Mouse (Mus musculus) CD8-positive naive resting alpha-beta T cell, adult 57 days (primary cell): Measurements from ENCODE around the gene Gpr55. TPM values are rescaled to one million over a fixed set of nuclear protein-coding genes. Genes with fewer than 3 reads are reported as not detected.

ENCODE experiments used
- total RNA-seq: library from RNA; stranded (reverse); gene quantifications from one replicate; pipeline ENCODE4 v1.2.4, GENCODE M21; 2023

Gpr55 gene
- 2.9 TPM for total RNA-seq

DNA sequence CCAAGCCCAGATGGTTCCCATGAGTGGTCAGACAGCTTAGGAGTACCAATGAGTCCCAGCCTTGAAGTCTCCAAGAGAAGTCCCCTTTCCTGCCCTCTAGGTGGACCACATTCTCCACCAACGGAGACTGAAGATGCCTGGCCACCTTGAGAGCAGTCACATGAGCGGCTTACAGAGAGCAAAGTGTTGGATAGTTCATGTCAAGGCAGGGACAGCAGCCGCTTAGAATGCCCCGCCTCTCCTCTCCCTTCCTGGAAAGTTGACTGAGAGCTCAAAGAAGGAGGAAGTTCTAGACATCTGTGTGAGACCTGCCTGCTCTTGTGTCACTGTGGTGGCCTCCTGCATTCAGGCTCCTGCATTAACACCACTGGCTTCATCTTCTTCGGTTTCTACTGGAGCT lies at the start of gene Gpr55:
Gene Gpr55 (minus strand): TSS at position 135 of the 400 bp plus-strand sequence.

DNA sequence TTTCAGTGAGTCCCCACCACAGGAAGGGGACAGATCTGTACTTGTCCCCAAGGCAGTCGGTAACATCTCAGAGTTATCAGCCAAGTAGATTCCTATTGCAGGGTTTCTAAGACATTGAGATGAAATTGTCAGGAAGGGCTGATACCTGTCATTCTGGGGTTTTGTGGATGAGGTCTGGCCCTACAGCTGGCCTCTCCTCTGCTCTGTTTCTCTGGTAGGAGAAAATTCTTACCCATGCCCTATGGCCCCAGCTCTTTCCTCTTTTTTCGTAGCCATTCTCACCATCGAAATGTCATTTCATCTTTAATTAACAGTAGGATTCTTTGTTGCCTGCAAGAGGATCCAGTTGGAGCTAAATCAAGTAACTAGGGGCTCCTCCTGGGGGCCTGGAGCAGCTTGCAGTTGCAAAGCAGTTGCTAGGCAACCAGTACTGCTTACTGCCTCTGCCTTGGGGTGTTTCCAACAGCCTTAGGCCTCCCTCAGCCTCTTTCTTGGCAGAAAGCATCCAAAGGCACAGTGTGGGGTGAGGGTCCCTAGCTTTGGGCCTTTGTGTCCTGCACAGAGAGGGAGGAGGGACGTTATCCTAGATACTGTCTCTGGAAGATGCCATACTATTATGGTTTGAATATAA lies 32.6 kb downstream of the Gpr55 start, which contains the start of gene 4933407L21Rik:
Gene 4933407L21Rik (plus strand): TSS at position 427 of the 631 bp plus-strand sequence.

DNA sequence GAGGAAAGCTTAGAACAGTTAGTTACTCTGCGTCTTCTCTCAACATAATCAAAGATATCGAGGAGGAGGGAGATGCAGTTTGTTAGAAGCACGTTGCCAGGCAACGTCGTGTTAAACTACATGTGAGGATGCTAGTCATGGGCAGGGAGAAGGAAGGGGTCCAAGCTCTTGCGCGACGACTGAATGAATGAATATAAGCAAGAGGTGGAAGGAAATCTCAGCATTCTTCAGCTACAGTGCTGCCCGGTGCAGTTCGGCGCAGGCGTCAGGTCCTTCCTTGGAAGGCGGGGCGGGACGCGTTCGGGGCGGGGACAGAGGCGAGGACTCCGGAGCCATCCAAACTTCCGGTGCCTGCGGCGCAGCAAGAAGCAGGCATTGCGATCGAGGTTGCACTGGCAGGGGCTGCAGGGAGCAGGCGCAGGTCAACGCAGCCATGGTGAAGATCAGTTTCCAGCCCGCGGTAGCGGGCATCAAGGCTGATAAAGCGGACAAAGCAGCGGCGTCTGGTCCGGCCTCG lies 66.5 kb downstream of the Gpr55 start, which contains the start of gene Itm2c:
Gene Itm2c (plus strand): TSS at position 51 of the 517 bp plus-strand sequence.

Other genes with a start within 250 kb of the Gpr55 start
- 27.8 TPM for gene A630001G21Rik, start 182.4 kb downstream of the Gpr55 start, total RNA-seq
- 126 TPM for gene Cab39, start 167.6 kb downstream of the Gpr55 start, total RNA-seq
- gene Itm2c, start 66.7 kb downstream of the Gpr55 start, total RNA-seq = 54.2 TPM
- 0.52 TPM for gene 4933407L21Rik, start 32.5 kb downstream of the Gpr55 start, total RNA-seq
- not detected for gene Spata3, start 55.8 kb upstream of the Gpr55 start, total RNA-seq
- 0.80 TPM for gene 2810459M11Rik, start 84.9 kb upstream of the Gpr55 start, total RNA-seq
- 43.8 TPM for gene Psmd1, start 103.4 kb upstream of the Gpr55 start, total RNA-seq
- gene Htr2b, start 151.0 kb upstream of the Gpr55 start, total RNA-seq = not detected
- gene Gm21972, start 172.6 kb upstream of the Gpr55 start, total RNA-seq = not detected
- 14.9 TPM for gene Armc9, start 193.8 kb upstream of the Gpr55 start, total RNA-seq